Mouse (Mus musculus): ENCODE data around the gene Misp. TPM values are rescaled to one million over a fixed set of nuclear protein-coding genes. Genes with fewer than 3 reads are reported as not detected.

Misp gene
- polyA plus RNA-seq, 1 experiment: 347 TPM

DNA sequence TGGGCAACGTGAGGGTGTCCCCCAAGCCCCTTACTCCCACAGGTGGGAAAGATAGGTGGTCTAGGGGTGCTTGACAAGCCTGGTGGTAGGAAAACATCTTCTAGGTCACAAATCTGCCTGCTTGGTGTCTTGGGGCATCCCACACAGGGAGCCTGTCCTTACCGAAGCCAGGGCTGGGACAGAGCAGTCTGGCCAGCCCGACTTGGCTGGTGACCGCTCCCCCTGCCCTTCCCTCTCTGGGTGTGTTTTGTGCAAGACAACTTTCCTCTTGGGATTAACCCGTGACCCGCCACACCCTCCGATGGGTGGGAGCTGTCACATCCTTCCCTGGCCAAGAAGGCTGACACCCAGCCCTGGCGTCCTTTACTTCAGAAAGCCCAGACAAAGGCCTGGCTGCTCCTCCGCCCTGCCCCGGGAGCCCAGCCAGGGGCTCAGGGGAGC, 26.3 kb upstream of the Misp start:
- Histone ChIP-seq H3K4me1 (ENCODE audit: control insufficient read depth, insufficient read depth, insufficient read length, low read length) (peaks cover 29% of the 10 kb centered on the region), H3K4me3 (ENCODE audit: low read depth, low read length) (peak overlapping the region; percentile 72), H3K27me3 (ENCODE audit: control insufficient read depth, insufficient read depth, low read length) (no peaks in the 10 kb centered on the region), H3K27ac (ENCODE audit: insufficient read depth, low read depth, low read length) (peak overlapping the region; percentile 73), H3K36me3 (ENCODE audit: control insufficient read depth, insufficient read depth, low read length) (no peaks in the 10 kb centered on the region)
- TF ChIP-seq CTCF (IDR thresholded peaks at IDR 0.05; ENCODE audit: extremely low read depth, insufficient read length, insufficient replicate concordance, low read depth, low read length): no peak
- TF ChIP-seq POLR2A (IDR thresholded peaks at IDR 0.05; ENCODE audit: low read depth, low read length): no peak
- WGBS: 27% methylated on average over 10 of the region's 10 CpGs

DNA sequence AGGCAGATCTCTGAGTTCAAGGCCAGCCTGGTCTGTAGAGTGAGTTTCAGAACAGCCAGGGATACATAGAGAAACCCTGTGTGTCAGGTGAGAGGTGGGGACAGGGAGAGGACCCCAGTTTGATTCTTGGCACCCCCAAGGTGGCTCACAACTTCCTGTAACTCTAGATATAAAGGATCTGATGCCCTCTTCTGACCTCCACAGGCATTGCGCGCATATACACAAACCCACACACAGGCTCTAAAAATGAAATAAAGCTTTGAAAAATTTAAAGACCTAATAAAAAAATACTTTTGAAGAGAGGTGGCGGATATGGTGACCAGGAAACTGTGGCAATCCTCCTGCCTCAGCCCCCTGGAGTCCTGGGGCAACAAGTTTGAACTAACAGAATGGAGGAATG, 24.9 kb upstream of the Misp start:
- WGBS: 98% methylated on average over 3 of the region's 3 CpGs
- H3K27ac ChIP-seq (ENCODE audit: insufficient read depth, low read depth, low read length): no peak overlapping the region
- H3K27me3 ChIP-seq (ENCODE audit: control insufficient read depth, insufficient read depth, low read length): no peaks in the 10 kb centered on the region
- H3K4me1 ChIP-seq (ENCODE audit: control insufficient read depth, insufficient read depth, insufficient read length, low read length): peaks cover 29% of the 10 kb centered on the region
- no peak overlapping the region for H3K4me3 ChIP-seq (ENCODE audit: low read depth, low read length)
- TF ChIP-seq POLR2A (IDR thresholded peaks at IDR 0.05; ENCODE audit: low read depth, low read length): no peak
- no peak for TF ChIP-seq CTCF (IDR thresholded peaks at IDR 0.05; ENCODE audit: extremely low read depth, insufficient read length, insufficient replicate concordance, low read depth, low read length)
- no peaks in the 10 kb centered on the region for H3K36me3 ChIP-seq (ENCODE audit: control insufficient read depth, insufficient read depth, low read length)

DNA sequence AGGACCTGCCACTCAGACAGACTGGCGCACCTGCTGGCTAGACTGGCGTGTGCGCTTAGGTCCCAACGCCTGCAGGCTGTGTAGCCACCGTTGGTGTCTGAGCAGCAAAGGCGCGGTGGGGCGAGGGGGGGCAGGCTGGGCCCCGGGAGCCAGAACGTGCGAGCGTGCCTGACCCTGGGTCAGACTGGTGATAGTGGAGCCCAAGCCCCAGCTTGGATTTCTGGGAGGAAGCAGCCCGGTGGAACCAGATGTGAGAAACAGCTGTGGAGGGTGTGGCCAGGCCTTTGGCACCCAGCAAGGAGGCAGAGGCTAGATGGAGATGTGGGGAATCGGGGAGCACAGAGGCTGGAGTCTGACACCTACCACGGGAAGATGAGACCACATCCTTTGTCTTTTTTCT, 23.5 kb upstream of the Misp start:
- WGBS: 15% methylated on average over 15 of the region's 15 CpGs
- H3K4me1 ChIP-seq (ENCODE audit: control insufficient read depth, insufficient read depth, insufficient read length, low read length): peaks cover 35% of the 10 kb centered on the region
- TF ChIP-seq CTCF (IDR thresholded peaks at IDR 0.05; ENCODE audit: extremely low read depth, insufficient read length, insufficient replicate concordance, low read depth, low read length) (no peak), POLR2A (IDR thresholded peaks at IDR 0.05; ENCODE audit: low read depth, low read length) (no peak)

GRCm38 (mm10) chr10:79798289-79798928, 22.4 kb upstream of the Misp start:
- no peak for TF ChIP-seq CTCF (IDR thresholded peaks at IDR 0.05; ENCODE audit: extremely low read depth, insufficient read length, insufficient replicate concordance, low read depth, low read length)
- no peak for TF ChIP-seq POLR2A (IDR thresholded peaks at IDR 0.05; ENCODE audit: low read depth, low read length)
- Histone ChIP-seq H3K4me1 (ENCODE audit: control insufficient read depth, insufficient read depth, insufficient read length, low read length) (peaks cover 41% of the 10 kb centered on the region), H3K4me3 (ENCODE audit: low read depth, low read length) (no peak overlapping the region), H3K27ac (ENCODE audit: insufficient read depth, low read depth, low read length) (peak overlapping the region; percentile 67), H3K36me3 (ENCODE audit: control insufficient read depth, insufficient read depth, low read length) (no peaks in the 10 kb centered on the region), H3K27me3 (ENCODE audit: control insufficient read depth, insufficient read depth, low read length) (no peaks in the 10 kb centered on the region)
- 67% methylated on average over 12 of the region's 12 CpGs for WGBS

More for the DNA sequence above, 23.5 kb upstream of the Misp start:
- Histone ChIP-seq H3K4me3 (ENCODE audit: low read depth, low read length) (no peak overlapping the region), H3K27me3 (ENCODE audit: control insufficient read depth, insufficient read depth, low read length) (no peaks in the 10 kb centered on the region), H3K36me3 (ENCODE audit: control insufficient read depth, insufficient read depth, low read length) (no peaks in the 10 kb centered on the region), H3K27ac (ENCODE audit: insufficient read depth, low read depth, low read length) (peak overlapping the region; percentile 67; the same call in 1 of the 2 replicates)

DNA sequence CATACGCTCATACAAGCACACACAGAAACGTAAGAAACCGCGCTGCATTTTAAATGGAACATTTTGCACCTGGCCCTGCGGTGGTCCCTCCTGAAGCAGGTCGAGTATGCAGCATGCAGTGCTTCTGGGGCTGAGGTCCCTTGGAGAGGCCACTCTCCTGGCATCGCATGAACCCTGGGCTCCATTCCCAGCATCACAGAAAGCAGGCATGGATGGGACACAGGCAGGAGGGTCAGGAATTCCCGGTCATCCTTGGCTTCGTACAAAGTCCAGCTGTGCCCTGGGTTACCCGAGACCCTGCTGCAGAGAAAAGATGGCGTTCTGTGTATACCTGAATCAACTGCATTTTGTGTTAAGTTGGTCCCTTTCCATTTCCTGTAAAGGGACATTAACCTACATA, 20.3 kb upstream of the Misp start:
- WGBS: 80% methylated on average over 11 of the region's 11 CpGs
- Histone ChIP-seq H3K27me3 (ENCODE audit: control insufficient read depth, insufficient read depth, low read length) (no peaks in the 10 kb centered on the region), H3K27ac (ENCODE audit: insufficient read depth, low read depth, low read length) (no peak overlapping the region), H3K36me3 (ENCODE audit: control insufficient read depth, insufficient read depth, low read length) (no peaks in the 10 kb centered on the region), H3K4me3 (ENCODE audit: low read depth, low read length) (no peak overlapping the region), H3K4me1 (ENCODE audit: control insufficient read depth, insufficient read depth, insufficient read length, low read length) (peaks cover 28% of the 10 kb centered on the region)
- no peak for TF ChIP-seq CTCF (IDR thresholded peaks at IDR 0.05; ENCODE audit: extremely low read depth, insufficient read length, insufficient replicate concordance, low read depth, low read length)
- no peak for TF ChIP-seq POLR2A (IDR thresholded peaks at IDR 0.05; ENCODE audit: low read depth, low read length)

DNA sequence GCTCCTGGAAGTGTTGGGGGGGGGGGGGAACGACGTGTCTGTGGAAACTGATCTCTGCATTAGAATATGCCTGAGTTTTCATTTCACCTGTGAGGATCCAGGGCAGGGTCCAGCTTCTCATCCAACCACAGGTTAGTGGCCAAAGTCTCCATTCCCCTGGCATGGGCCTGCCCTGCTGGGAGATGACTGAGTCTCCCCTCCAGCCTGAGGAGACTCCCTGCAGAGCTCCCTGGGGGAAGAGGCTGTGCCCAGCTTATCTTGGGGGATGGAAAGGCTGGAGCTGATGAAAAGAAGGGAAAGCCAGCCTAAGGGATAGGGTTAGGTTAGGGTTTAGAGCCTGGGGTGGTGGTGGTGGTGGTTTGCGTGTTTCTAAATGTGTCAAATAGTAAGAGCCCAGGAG, 19.0 kb upstream of the Misp start:
- Histone ChIP-seq H3K4me3 (ENCODE audit: low read depth, low read length) (no peak overlapping the region), H3K36me3 (ENCODE audit: control insufficient read depth, insufficient read depth, low read length) (no peaks in the 10 kb centered on the region), H3K4me1 (ENCODE audit: control insufficient read depth, insufficient read depth, insufficient read length, low read length) (peaks cover 28% of the 10 kb centered on the region), H3K27ac (ENCODE audit: insufficient read depth, low read depth, low read length) (0 out of 2 replicates have a peak overlapping the region, but pooled peaks have one; percentile 14), H3K27me3 (ENCODE audit: control insufficient read depth, insufficient read depth, low read length) (no peaks in the 10 kb centered on the region)
- 61% methylated on average over 3 of the region's 3 CpGs for WGBS
- TF ChIP-seq CTCF (IDR thresholded peaks at IDR 0.05; ENCODE audit: extremely low read depth, insufficient read length, insufficient replicate concordance, low read depth, low read length) (no peak), POLR2A (IDR thresholded peaks at IDR 0.05; ENCODE audit: low read depth, low read length) (no peak)

- no peaks in the 10 kb centered on the region for H3K27me3 ChIP-seq (ENCODE audit: control insufficient read depth, insufficient read depth, low read length)
- peaks cover 23% of the 10 kb centered on the region for H3K4me1 ChIP-seq (ENCODE audit: control insufficient read depth, insufficient read depth, insufficient read length, low read length)
- H3K27ac ChIP-seq (ENCODE audit: insufficient read depth, low read depth, low read length): peak overlapping the region; percentile 55
- WGBS: 48% methylated on average over 11 of the region's 11 CpGs
- H3K36me3 ChIP-seq (ENCODE audit: control insufficient read depth, insufficient read depth, low read length): no peaks in the 10 kb centered on the region
- no peak overlapping the region for H3K4me3 ChIP-seq (ENCODE audit: low read depth, low read length)
- no peak for TF ChIP-seq POLR2A (IDR thresholded peaks at IDR 0.05; ENCODE audit: low read depth, low read length)
- TF ChIP-seq CTCF (IDR thresholded peaks at IDR 0.05; ENCODE audit: extremely low read depth, insufficient read length, insufficient replicate concordance, low read depth, low read length): no peak
Measured at GRCm38 (mm10) chr10:79802331-79802971, 18.3 kb upstream of the Misp start.
